Mouse (Mus musculus): ENCODE measurements around the gene Slc35f6.

DNA sequence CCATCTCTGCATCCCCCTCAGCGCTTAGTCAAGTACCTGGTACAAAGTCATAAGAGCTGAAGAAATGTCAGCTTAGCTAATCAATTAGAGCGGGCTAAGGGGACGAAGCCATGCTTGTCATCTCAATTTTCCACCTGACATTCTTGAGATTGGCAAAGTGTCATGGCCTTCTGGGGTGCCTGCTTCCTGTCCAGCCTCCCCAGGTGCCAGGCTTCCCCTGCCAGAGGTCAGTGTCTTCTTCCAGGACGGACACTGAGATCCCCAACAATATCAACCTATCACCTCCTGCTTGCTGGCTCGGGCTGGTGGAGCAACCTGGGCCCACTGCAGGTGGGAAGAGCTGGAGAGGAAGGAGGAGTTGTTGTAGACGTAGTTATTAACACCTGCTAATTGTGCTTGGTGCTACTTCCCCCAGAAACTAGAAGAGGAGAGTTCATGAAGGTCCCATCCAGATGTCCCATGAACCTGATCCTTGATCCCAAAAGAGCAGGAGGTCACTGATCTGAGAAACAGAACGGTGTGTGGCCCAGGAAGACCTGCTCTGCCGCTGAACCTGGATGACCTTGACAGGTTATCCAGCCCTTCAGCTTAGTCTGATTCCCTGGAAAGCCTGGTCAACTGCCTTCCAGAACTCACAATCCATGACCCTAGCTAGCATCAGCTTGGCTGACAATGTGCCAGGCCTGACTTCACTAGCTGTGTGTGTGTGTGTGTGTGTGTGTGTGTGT is 37.7 kb upstream of the Slc35f6 start:
- no peak for TF ChIP-seq CTCF (IDR thresholded peaks at IDR 0.05; ENCODE audit: borderline replicate concordance, control insufficient read depth, extremely low read depth, insufficient read depth, low read length, poor library complexity)
- no peak for TF ChIP-seq POLR2A (IDR thresholded peaks at IDR 0.05; ENCODE audit: control insufficient read depth, extremely low read depth, insufficient read depth, low read length, poor library complexity)

All from thymus, adult 2 months (tissue).